In the genomic region with DNA sequence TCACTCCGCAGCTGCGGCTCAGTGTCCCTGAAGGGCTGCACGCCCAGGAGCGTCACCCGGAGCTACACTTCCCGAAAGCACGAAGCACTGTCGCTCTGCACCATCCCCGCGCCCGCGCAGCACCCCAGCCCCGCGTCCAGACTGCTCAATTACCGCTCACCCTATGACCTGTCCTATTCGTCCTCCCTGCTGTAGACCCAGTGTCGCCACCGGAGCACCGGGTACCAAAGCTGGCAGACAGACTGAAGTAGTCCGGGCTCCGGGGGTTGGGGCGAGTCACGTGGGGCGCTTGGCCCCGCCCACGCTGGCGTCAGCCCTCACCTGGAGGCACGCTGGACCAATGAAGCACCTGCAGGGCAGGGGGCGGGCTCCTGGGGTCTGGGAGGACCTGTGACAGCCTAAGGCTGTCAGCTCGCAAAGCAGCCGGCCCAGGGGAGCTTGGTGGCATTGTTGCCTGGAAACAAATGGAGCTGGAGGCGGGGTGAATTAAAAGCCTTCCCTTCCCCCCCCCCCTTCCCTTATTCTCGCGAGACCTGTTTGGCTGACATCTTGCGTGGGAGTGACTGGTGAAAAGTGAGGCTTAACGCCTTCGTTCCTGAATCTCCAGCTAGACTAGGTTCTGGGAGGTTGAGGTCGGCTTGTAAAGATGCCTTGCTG, we compare ENCODE assay signal across 7 mouse cellular contexts. TPM values are rescaled to one million over a fixed set of nuclear protein-coding genes. Genes with fewer than 3 reads are reported as not detected.
DNase-seq lines count a peak whose midpoint lies in the region; ATAC-seq lines count a peak whose summit lies in the region.

Gene Gm29427, minus strand, starts transcription at position 239 of the 657 bp plus-strand sequence.

- DNase-seq in adrenal gland, adult 18-20 months (ENCODE audit: low spot score in 2 of 2): peak; percentile 88 to 92
- peak; percentile 89 for DNase-seq in embryo, embryonic 11 days
- DNase-seq in gastrocnemius, postnatal 36 days: peak; percentile 82 to 94
- DNase-seq in left cerebral cortex, postnatal 36 days (ENCODE audit: low spot score in 2 of 2): peak; percentile 95 to 96
- peak; percentile 98 for DNase-seq in midbrain, embryonic 11.5 days (ENCODE audit: low spot score, missing footprints)
- peak; percentile 95 for DNase-seq in skeletal muscle tissue, adult 2 months (ENCODE audit: low read depth, low spot score)

- H3K27me3 ChIP-seq in intestine, embryonic 16.5 days (replicated peaks; ENCODE audit: control insufficient read depth, insufficient read depth, low read length): no peaks in the 10 kb centered on the region
- no peaks in the 10 kb centered on the region for H3K27me3 ChIP-seq in midbrain, embryonic 11.5 days (ENCODE audit: control insufficient read depth, insufficient read depth, low read length)

- intact Hi-C loops in gastrocnemius, postnatal 36 days (cut with DNase I): no loop called here
- intact Hi-C loops in left cerebral cortex, postnatal 36 days (cut with DNase I): no loop called here

- H3K4me1 ChIP-seq in intestine, embryonic 16.5 days (ENCODE audit: control insufficient read depth, insufficient read depth, low read length): peaks cover 18% of the 10 kb centered on the region
- H3K4me1 ChIP-seq in midbrain, embryonic 11.5 days (ENCODE audit: control insufficient read depth, insufficient read depth, low read length): peaks cover 12% of the 10 kb centered on the region

- 0 out of 2 replicates have a peak, but pooled peaks cover 3% of the 10 kb centered on the region for H3K36me3 ChIP-seq in intestine, embryonic 16.5 days (ENCODE audit: control insufficient read depth, insufficient read depth, low read length)
- H3K36me3 ChIP-seq in midbrain, embryonic 11.5 days (ENCODE audit: control insufficient read depth, insufficient read depth, low read length): no peaks in the 10 kb centered on the region

- peak within 1 kb of the TSS; percentile 98 for H3K4me3 ChIP-seq in intestine, embryonic 16.5 days (ENCODE audit: low read length)
- H3K4me3 ChIP-seq in midbrain, embryonic 11.5 days (ENCODE audit: low read depth, low read length): peak within 1 kb of the TSS; percentile 71

- no peaks in the 10 kb centered on the region for H3K9me3 ChIP-seq in intestine, embryonic 16.5 days (ENCODE audit: control insufficient read depth, low read length)
- H3K9me3 ChIP-seq in midbrain, embryonic 11.5 days (ENCODE audit: control insufficient read depth, low read length): no peaks in the 10 kb centered on the region

- ATAC-seq in intestine, embryonic 16.5 days: peak; percentile 97
- ATAC-seq in midbrain, embryonic 11.5 days (ENCODE audit: low FRiP score): peak; percentile 90

- H3K4me2 ChIP-seq in intestine, embryonic 16.5 days (ENCODE audit: low read depth, low read length): peak within 1 kb of the TSS; percentile 79
- H3K4me2 ChIP-seq in midbrain, embryonic 11.5 days: peak within 1 kb of the TSS; percentile 89

- peak within 1 kb of the TSS; percentile 86 for H3K27ac ChIP-seq in intestine, embryonic 16.5 days (ENCODE audit: low read length)
- H3K27ac ChIP-seq in midbrain, embryonic 11.5 days (ENCODE audit: low read depth, low read length): peak within 1 kb of the TSS; percentile 10

- peak within 1 kb of the TSS; percentile 99 for H3K9ac ChIP-seq in intestine, embryonic 16.5 days (ENCODE audit: low read depth, low read length)
- peak within 1 kb of the TSS; percentile 83 for H3K9ac ChIP-seq in midbrain, embryonic 11.5 days (ENCODE audit: low read length)

- under 1% methylated on average over 38 of the region's 38 CpGs for WGBS in intestine, embryonic 16.5 days
- WGBS in midbrain, embryonic 11.5 days: under 1% methylated on average over 35 of the region's 38 CpGs

RNA-seq across cellular contexts. Expression of gene Gm29427, which starts in this region (rescaled TPM):
- under 1 TPM in 1 of 2 experiments, not detected in 1; 0.38 TPM for total RNA-seq in adrenal gland, adult 18-20 months (2021)
- not detected for total RNA-seq in gastrocnemius, postnatal 36 days (2021)
- polyA plus RNA-seq in intestine, embryonic 16.5 days (2015; fragmentation: Nextera tagmentation; extraction: Ambion mirVana): 0.07 TPM in 1 of 2 replicates, not detected in the other
- not detected for total RNA-seq in left cerebral cortex, postnatal 36 days (2021)
- polyA plus RNA-seq in midbrain, embryonic 11.5 days (2014; fragmentation: Nextera tagmentation; extraction: Ambion mirVana): not detected in 2 replicates

Comparison
In these comparisons a context has a peak if more than half of its experiments do, and no peak if none do; other contexts are left out.
1. Peak in every context shown above with its lines: DNase-seq, ATAC-seq, H3K4me3 ChIP-seq and H3K27ac ChIP-seq.
2. Peak in DNase-seq in adrenal gland, adult 18-20 months; RNA of the gene not detected or under 1 TPM.
3. Peak in DNase-seq in gastrocnemius, postnatal 36 days; RNA of the gene not detected or under 1 TPM.
4. Peak in ATAC-seq, H3K4me3 ChIP-seq, H3K27ac ChIP-seq, H3K9ac ChIP-seq and H3K4me2 ChIP-seq in intestine, embryonic 16.5 days; RNA of the gene not detected or under 1 TPM.
5. Peak in DNase-seq in left cerebral cortex, postnatal 36 days; RNA of the gene not detected or under 1 TPM.
6. Peak in DNase-seq, ATAC-seq, H3K4me3 ChIP-seq, H3K27ac ChIP-seq, H3K9ac ChIP-seq and H3K4me2 ChIP-seq in midbrain, embryonic 11.5 days; RNA of the gene not detected or under 1 TPM.